In the genomic region with DNA sequence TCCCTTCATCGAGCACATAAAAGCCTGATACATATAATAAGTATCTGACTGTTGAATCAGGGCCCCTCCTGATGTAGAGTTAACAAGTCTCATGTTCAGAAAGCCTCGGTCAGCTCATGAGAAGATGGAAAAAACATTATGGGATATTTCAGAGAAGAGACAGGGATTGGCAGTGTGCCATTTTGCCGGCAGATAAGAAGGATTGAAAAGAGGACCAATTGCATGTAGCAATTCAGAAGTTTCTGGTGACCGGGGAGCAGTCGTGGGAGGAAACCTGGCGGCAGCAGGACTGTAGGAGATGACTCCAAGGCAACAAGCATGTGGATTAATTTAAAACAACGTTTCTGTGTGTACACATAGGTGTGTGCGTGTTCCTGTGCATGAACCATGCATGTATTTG, we compare ENCODE assay signal across 10 mouse cellular contexts.
A peak's percentile ranks its signal among the peaks of the same experiment; 100 is the strongest.
DNase-seq lines count a peak whose midpoint lies in the region; ATAC-seq and TF ChIP-seq lines count a peak whose summit lies in the region.
"Had no signal": no experiment of that assay in that cellular context is flagged by ENCODE, and none has a peak within 500 bp of the region (broad histone marks: within the 10 kb centered on the region; RNA-seq: fewer than 3 reads in every experiment).

No protein-coding gene starts in this region.

- H3K27me3 ChIP-seq in embryonic facial prominence, embryonic 14.5 days (replicated peaks; ENCODE audit: control insufficient read depth, insufficient read depth, low read length) = no peaks in the 10 kb centered on the region
- H3K27me3 ChIP-seq in embryonic facial prominence, embryonic 10.5 days (replicated peaks; ENCODE audit: low read depth, poor library complexity, severe bottlenecking) = no peaks in the 10 kb centered on the region
- H3K27me3 ChIP-seq in lung, embryonic 14.5 days (ENCODE audit: insufficient read depth, low read length) = no peaks in the 10 kb centered on the region
- H3K27me3 ChIP-seq in heart, embryonic 13.5 days (replicated peaks) = no peaks in the 10 kb centered on the region

- TF ChIP-seq CTCF in lung, embryonic 14.5 days (IDR thresholded peaks at IDR 0.05; ENCODE audit: low read depth) = no peak
- no peak for TF ChIP-seq CTCF in lung, adult 2 months (IDR thresholded peaks at IDR 0.05; ENCODE audit: insufficient read depth, low read length)

- no peaks in the 10 kb centered on the region for H3K9me3 ChIP-seq in embryonic facial prominence, embryonic 14.5 days (ENCODE audit: control insufficient read depth, low read length)
- H3K9me3 ChIP-seq in embryonic facial prominence, embryonic 10.5 days = no peaks in the 10 kb centered on the region
- H3K9me3 ChIP-seq in lung, embryonic 14.5 days (ENCODE audit: low read depth, low read length) = no peaks in the 10 kb centered on the region
- no peaks in the 10 kb centered on the region for H3K9me3 ChIP-seq in heart, embryonic 13.5 days
- H3K9me3 ChIP-seq: forebrain, embryonic 10.5 days had no signal

- no peak for ATAC-seq in embryonic facial prominence, embryonic 14.5 days (ENCODE audit: low read depth)
- ATAC-seq in lung, embryonic 14.5 days (ENCODE audit: insufficient read depth) = no peak
- no peak for ATAC-seq in heart, embryonic 13.5 days (ENCODE audit: extremely low read depth, insufficient number of reproducible peaks, low FRiP score, low TSS enrichment)
- ATAC-seq in erythroblast, adult 5-6 weeks (replicated peaks; ENCODE audit: low FRiP score, poor library complexity, severe bottlenecking) = no peak

- TF ChIP-seq POLR2A in lung, adult 2 months (IDR thresholded peaks at IDR 0.05; ENCODE audit: borderline replicate concordance, extremely low read depth, low read depth, low read length) = no peak

- H3K4me3 ChIP-seq in embryonic facial prominence, embryonic 14.5 days (ENCODE audit: low read depth, low read length) = no peak overlapping the region
- no peak overlapping the region for H3K4me3 ChIP-seq in embryonic facial prominence, embryonic 10.5 days
- H3K4me3 ChIP-seq in lung, embryonic 14.5 days (ENCODE audit: low read depth, low read length) = no peak overlapping the region
- H3K4me3 ChIP-seq in lung, adult 2 months (replicated peaks; ENCODE audit: extremely low read depth, low read depth, low read length) = no peak overlapping the region
- H3K4me3 ChIP-seq in heart, embryonic 13.5 days = no peak overlapping the region
- H3K4me3 ChIP-seq: forebrain, embryonic 10.5 days had no signal

- H3K9ac ChIP-seq in embryonic facial prominence, embryonic 14.5 days (ENCODE audit: low read depth, low read length) = no peak overlapping the region
- no peak overlapping the region for H3K9ac ChIP-seq in lung, embryonic 14.5 days
- H3K9ac ChIP-seq in heart, embryonic 13.5 days = no peak overlapping the region

- no peak overlapping the region for H3K4me2 ChIP-seq in embryonic facial prominence, embryonic 14.5 days (ENCODE audit: low read depth, low read length)
- H3K4me2 ChIP-seq in lung, embryonic 14.5 days = no peak overlapping the region
- H3K4me2 ChIP-seq in heart, embryonic 13.5 days = peak overlapping the region; percentile 45
- H3K4me2 ChIP-seq: midbrain, embryonic 11.5 days had no signal

- H3K4me1 ChIP-seq in embryonic facial prominence, embryonic 14.5 days (ENCODE audit: control insufficient read depth, insufficient read depth, low read length) = peaks cover 6% of the 10 kb centered on the region; the same call in 1 of the 2 replicates
- peaks cover 6% of the 10 kb centered on the region for H3K4me1 ChIP-seq in embryonic facial prominence, embryonic 10.5 days
- no peaks in the 10 kb centered on the region for H3K4me1 ChIP-seq in lung, embryonic 14.5 days (ENCODE audit: insufficient read depth)
- no peaks in the 10 kb centered on the region; the same call in 1 of the 2 replicates for H3K4me1 ChIP-seq in lung, adult 2 months (ENCODE audit: control insufficient read depth, insufficient read depth, low read length)
- peaks cover 52% of the 10 kb centered on the region for H3K4me1 ChIP-seq in heart, embryonic 13.5 days

- no peak overlapping the region for H3K27ac ChIP-seq in embryonic facial prominence, embryonic 14.5 days (replicated peaks; ENCODE audit: low read depth, low read length)
- no peak overlapping the region for H3K27ac ChIP-seq in embryonic facial prominence, embryonic 10.5 days (replicated peaks)
- H3K27ac ChIP-seq in lung, embryonic 14.5 days (ENCODE audit: low read depth) = no peak overlapping the region
- H3K27ac ChIP-seq in heart, embryonic 13.5 days (replicated peaks) = peak overlapping the region; percentile 71
- H3K27ac ChIP-seq: forebrain, embryonic 10.5 days had no signal

- DNase-seq in embryonic facial prominence, embryonic 14.5 days (ENCODE audit: low spot score) = peak; percentile 53
- no peak for DNase-seq in embryonic facial prominence, embryonic 10.5 days (ENCODE audit: low spot score)
- peak; percentile 80 for DNase-seq in lung, embryonic 14.5 days
- DNase-seq in lung, adult 2 months = no peak
- peak; percentile 28 for DNase-seq in ovary, postnatal 14 days (ENCODE audit: low spot score)
- no peak for DNase-seq in thymus, adult 18-20 months

- WGBS in embryonic facial prominence, embryonic 14.5 days = 72% methylated on average over 8 of the region's 8 CpGs
- WGBS in embryonic facial prominence, embryonic 10.5 days = 92% methylated on average over 8 of the region's 8 CpGs
- WGBS in lung, embryonic 14.5 days = 42% methylated on average over 8 of the region's 8 CpGs
- 41% methylated on average over 8 of the region's 8 CpGs for WGBS in lung, adult 2 months
- WGBS in heart, embryonic 13.5 days = 23% methylated on average over 8 of the region's 8 CpGs

- H3K36me3 ChIP-seq in embryonic facial prominence, embryonic 14.5 days (ENCODE audit: control insufficient read depth, insufficient read depth, low read length) = 0 out of 2 replicates have a peak, but pooled peaks cover 1% of the 10 kb centered on the region
- peaks cover 8% of the 10 kb centered on the region; the same call in 1 of the 2 replicates for H3K36me3 ChIP-seq in embryonic facial prominence, embryonic 10.5 days (replicated peaks)
- H3K36me3 ChIP-seq in lung, embryonic 14.5 days (ENCODE audit: insufficient read depth) = no peaks in the 10 kb centered on the region
- peaks cover 5% of the 10 kb centered on the region; the same call in 1 of the 2 replicates for H3K36me3 ChIP-seq in heart, embryonic 13.5 days

Comparison
In these comparisons a context has a peak if more than half of its experiments do, and no peak if none do; other contexts are left out.
1. DNase-seq: peak in embryonic facial prominence, embryonic 14.5 days (single experiment), lung, embryonic 14.5 days (single experiment) and ovary, postnatal 14 days (single experiment); none in embryonic facial prominence, embryonic 10.5 days (single experiment), lung, adult 2 months (single experiment) and thymus, adult 18-20 months (0 of 2).